Mouse (Mus musculus): Measurements from ENCODE around the gene Iqgap1. TPM values are rescaled to one million over a fixed set of nuclear protein-coding genes. Genes with fewer than 3 reads are reported as not detected.
A peak's percentile ranks its signal among the peaks of the same experiment; 100 is the strongest.

Iqgap1 gene
- total and polyA plus RNA-seq, 3 experiments: 33.5 to 35.8 (median 34.8) TPM

DNA sequence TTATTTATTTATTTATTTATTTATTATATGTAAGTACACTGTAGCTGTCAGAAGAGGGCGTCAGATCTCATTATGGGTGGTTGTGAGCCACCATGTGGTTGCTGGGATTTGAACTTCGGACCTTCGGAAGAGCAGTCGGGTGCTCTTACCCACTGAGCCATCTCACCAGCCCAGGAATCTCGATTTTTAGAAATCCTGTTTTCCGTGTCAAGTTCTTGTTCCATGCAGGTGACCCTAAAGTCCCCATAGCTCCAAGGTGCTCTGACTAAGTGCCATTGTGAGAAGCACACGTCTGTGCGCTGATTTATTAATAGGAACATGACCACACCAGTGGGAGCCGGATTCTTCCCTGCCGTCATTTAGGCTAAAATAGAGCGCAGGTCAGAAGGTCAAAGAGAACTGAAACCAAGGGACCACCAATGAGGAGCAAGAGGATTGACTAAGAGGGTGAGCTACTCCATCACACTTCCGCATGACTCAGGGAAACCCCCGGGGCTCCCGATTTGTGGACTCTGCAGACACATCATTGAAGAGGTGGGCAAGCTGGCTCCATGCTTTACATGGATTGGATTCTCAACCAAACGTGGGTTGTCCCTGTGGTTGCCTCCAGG is 4.5 kb upstream of the Iqgap1 start:
- Histone ChIP-seq H3K27ac (no peak overlapping the region), H3K36me3 (ENCODE audit: control insufficient read depth, insufficient read depth, low read length) (no peaks in the 10 kb centered on the region), H3K79me2 (replicated peaks; ENCODE audit: control insufficient read depth, insufficient read depth, low read length) (no peaks in the 10 kb centered on the region), H3K4me1 (ENCODE audit: control insufficient read depth, insufficient read depth, low read length) (peaks cover 3% of the 10 kb centered on the region), H3K27me3 (ENCODE audit: control insufficient read depth, insufficient read depth, low read length) (no peaks in the 10 kb centered on the region), H3K9ac (ENCODE audit: low read depth, low read length) (no peak overlapping the region), H3K4me3 (no peak overlapping the region)
- 59% methylated on average over 15 of the region's 15 CpGs for WGBS
- intact Hi-C loops (cut with DNase I): no loop called here
- peak in 1 of 2 experiments; percentile 59 for DNase-seq
- TF ChIP-seq EP300 (IDR thresholded peaks at IDR 0.05; ENCODE audit: insufficient read depth, low read depth, low read length) (no peak), CTCF (IDR thresholded peaks at IDR 0.05) (no peak), POLR2A (IDR thresholded peaks at IDR 0.05; ENCODE audit: insufficient read depth, low read depth, low read length) (no peak)

DNA sequence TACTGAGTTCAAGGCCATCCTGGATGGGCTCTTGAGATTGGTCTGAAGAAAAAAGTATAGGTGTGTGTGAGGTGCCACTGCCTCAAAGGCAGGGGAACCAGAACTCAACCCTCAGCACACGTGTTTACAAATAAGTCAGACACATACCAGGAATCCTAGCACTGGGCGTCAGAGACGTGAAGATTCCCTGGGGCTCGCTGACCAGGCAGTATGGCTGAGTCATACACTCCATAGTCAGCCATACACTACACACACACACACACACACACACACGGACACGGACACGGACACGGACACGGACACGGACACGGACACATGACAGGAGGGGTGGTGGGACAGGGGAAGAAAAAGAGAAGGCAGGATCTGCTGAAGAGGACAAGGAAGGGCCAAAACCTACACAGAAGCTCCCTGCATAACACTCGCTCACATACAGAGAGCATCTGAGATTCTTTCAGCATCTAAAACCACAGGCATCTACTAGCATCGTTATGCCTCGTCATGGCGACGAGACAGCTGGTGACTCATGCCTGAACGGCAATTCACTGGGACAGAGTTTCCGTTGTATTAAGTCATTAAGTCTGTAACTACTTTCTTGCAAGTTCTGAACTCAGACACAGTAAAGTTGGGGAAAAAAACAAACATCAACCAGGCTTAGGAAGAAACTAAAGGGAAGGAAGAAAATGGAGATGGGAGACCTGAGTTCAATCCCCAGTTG is 2.5 kb upstream of the Iqgap1 start:
- 65% methylated on average over 18 of the region's 18 CpGs for WGBS
- no peak for TF ChIP-seq EP300 (IDR thresholded peaks at IDR 0.05; ENCODE audit: insufficient read depth, low read depth, low read length)
- no peak for TF ChIP-seq CTCF (IDR thresholded peaks at IDR 0.05)
- TF ChIP-seq POLR2A (IDR thresholded peaks at IDR 0.05; ENCODE audit: insufficient read depth, low read depth, low read length): no peak
- no peaks in the 10 kb centered on the region for H3K27me3 ChIP-seq (ENCODE audit: control insufficient read depth, insufficient read depth, low read length)
- H3K27ac ChIP-seq: no peak overlapping the region
- H3K4me1 ChIP-seq (ENCODE audit: control insufficient read depth, insufficient read depth, low read length): peaks cover 5% of the 10 kb centered on the region
- no peaks in the 10 kb centered on the region; the same call in 1 of the 2 replicates for H3K36me3 ChIP-seq (ENCODE audit: control insufficient read depth, insufficient read depth, low read length)
- DNase-seq: peak in 1 of 2 experiments; percentile 42
- intact Hi-C loops (cut with DNase I): no loop called here
- no peak overlapping the region for H3K9ac ChIP-seq (ENCODE audit: low read depth, low read length)
- no peaks in the 10 kb centered on the region for H3K79me2 ChIP-seq (replicated peaks; ENCODE audit: control insufficient read depth, insufficient read depth, low read length)
- H3K4me3 ChIP-seq: no peak overlapping the region

DNA sequence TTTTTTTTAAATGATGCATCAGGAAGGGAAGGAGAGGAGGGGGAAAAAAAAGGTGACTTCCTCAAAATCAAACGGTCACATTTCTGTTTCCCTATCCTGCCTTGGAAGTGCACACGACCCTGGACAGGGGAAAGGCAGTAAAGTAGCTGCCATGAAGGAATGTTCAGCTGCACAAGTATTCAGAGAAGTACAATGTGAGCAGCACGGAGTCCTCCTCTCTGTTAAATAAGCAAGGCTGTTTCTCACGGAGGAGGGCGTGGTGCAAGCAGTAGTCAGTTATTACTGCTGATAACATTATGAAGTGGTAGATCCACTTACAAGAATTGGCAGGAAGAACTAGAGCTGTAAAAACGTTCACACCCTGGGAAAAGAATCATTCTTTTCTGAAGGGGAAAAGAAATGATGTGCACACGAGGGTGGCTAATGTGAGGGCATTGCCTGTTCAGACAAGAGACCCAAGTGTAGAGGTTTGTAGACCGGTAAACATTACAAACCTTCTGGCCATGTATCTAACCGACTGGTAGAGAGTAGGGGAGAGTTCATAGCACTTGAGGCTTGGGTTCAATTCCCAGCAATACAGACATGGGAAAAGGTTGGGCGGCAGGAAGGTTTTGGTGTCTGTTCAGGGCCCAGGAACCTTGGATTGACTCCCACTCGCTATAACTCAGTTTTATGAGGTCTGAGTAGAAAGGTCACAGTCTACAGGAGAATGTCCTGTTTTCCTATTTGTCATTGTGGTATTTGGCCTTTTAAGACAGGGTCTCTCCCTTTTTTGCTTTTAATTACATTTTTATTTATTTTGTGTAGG is 1.7 kb downstream of the Iqgap1 start:
- Histone ChIP-seq H3K27ac (no peak overlapping the region), H3K9ac (ENCODE audit: low read depth, low read length) (no peak overlapping the region), H3K4me3 (no peak overlapping the region), H3K36me3 (ENCODE audit: control insufficient read depth, insufficient read depth, low read length) (no peaks in the 10 kb centered on the region; the same call in 1 of the 2 replicates), H3K27me3 (ENCODE audit: control insufficient read depth, insufficient read depth, low read length) (no peaks in the 10 kb centered on the region), H3K79me2 (replicated peaks; ENCODE audit: control insufficient read depth, insufficient read depth, low read length) (no peaks in the 10 kb centered on the region), H3K4me1 (ENCODE audit: control insufficient read depth, insufficient read depth, low read length) (peaks cover 5% of the 10 kb centered on the region)
- no peak for DNase-seq
- WGBS: 40% methylated on average over 11 of the region's 11 CpGs
- intact Hi-C loops (cut with DNase I): no loop called here
- TF ChIP-seq EP300 (IDR thresholded peaks at IDR 0.05; ENCODE audit: insufficient read depth, low read depth, low read length): no peak
- TF ChIP-seq CTCF (IDR thresholded peaks at IDR 0.05): no peak
- no peak for TF ChIP-seq POLR2A (IDR thresholded peaks at IDR 0.05; ENCODE audit: insufficient read depth, low read depth, low read length)

DNA sequence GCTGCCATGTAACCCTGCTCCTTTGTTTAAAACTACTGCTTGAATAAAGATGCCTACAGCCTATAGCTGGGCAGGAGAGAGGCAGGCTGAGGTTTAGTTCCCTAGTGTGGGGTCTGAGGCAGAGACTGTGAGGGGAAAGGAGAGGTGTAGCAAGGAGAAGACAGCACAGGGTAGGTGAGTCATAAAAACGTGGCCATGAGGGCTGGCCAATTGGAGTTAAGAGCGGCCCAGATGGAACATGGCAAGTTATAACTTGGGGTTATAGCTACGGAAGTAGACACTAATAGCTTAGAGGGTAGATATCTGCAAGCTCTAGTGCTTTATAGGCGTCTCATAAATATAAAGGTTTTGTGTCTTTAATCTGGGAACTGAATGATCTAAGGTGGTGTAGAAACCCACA is 2.5 kb downstream of the Iqgap1 start:
- intact Hi-C loops (cut with DNase I): no loop called here
- H3K4me3 ChIP-seq: no peak overlapping the region
- H3K36me3 ChIP-seq (ENCODE audit: control insufficient read depth, insufficient read depth, low read length): no peaks in the 10 kb centered on the region; the same call in 1 of the 2 replicates
- DNase-seq: no peak
- no peaks in the 10 kb centered on the region for H3K27me3 ChIP-seq (ENCODE audit: control insufficient read depth, insufficient read depth, low read length)
- H3K4me1 ChIP-seq (ENCODE audit: control insufficient read depth, insufficient read depth, low read length): peaks cover 3% of the 10 kb centered on the region
- no peak for TF ChIP-seq CTCF (IDR thresholded peaks at IDR 0.05)
- TF ChIP-seq EP300 (IDR thresholded peaks at IDR 0.05; ENCODE audit: insufficient read depth, low read depth, low read length): no peak
- TF ChIP-seq POLR2A (IDR thresholded peaks at IDR 0.05; ENCODE audit: insufficient read depth, low read depth, low read length): no peak
- H3K9ac ChIP-seq (ENCODE audit: low read depth, low read length): no peak overlapping the region
- 86% methylated on average over 4 of the region's 4 CpGs for WGBS
- H3K27ac ChIP-seq: no peak overlapping the region
- H3K79me2 ChIP-seq (replicated peaks; ENCODE audit: control insufficient read depth, insufficient read depth, low read length): no peaks in the 10 kb centered on the region

DNA sequence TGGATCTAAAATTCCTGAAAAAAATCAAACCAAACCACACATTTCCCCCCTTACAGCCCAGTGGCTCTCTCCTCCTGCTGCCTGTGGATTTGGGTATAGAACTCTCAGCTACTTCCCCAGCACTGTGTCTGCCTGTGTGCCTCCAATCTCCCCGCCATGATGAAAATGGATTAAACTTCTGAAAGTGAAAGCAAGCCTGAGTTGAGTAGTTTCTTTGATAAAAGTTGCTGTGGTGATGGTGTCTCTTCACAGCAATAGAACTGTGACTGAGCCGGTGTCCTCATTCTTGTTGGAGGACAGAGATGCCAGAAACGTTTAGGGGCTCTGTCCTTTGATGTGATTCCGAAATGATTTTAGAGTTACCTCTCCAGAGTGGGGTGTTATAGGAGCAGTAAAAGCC is 4.9 kb downstream of the Iqgap1 start:
- Histone ChIP-seq H3K27me3 (ENCODE audit: control insufficient read depth, insufficient read depth, low read length) (no peaks in the 10 kb centered on the region), H3K79me2 (replicated peaks; ENCODE audit: control insufficient read depth, insufficient read depth, low read length) (no peaks in the 10 kb centered on the region), H3K9ac (ENCODE audit: low read depth, low read length) (no peak overlapping the region), H3K27ac (no peak overlapping the region), H3K4me1 (ENCODE audit: control insufficient read depth, insufficient read depth, low read length) (peaks cover 2% of the 10 kb centered on the region), H3K36me3 (ENCODE audit: control insufficient read depth, insufficient read depth, low read length) (no peaks in the 10 kb centered on the region; the same call in 1 of the 2 replicates), H3K4me3 (no peak overlapping the region)
- 85% methylated on average over 4 of the region's 4 CpGs for WGBS
- TF ChIP-seq EP300 (IDR thresholded peaks at IDR 0.05; ENCODE audit: insufficient read depth, low read depth, low read length): no peak
- intact Hi-C loops (cut with DNase I): no loop called here
- no peak for DNase-seq
